Mouse (Mus musculus) C2C12 (cell line): ENCODE measurements around the gene Hoga1. TPM values are rescaled to one million over a fixed set of nuclear protein-coding genes. Genes with fewer than 3 reads are reported as not detected.

Experiments used
- H3K27me3 ChIP-seq: one replicate; pipeline ENCODE4 v1.6.1; 2011; ENCODE audit not compliant: control insufficient read depth, insufficient read depth, insufficient read length
- H3K36me3 ChIP-seq: one replicate; pipeline ENCODE4 v1.6.1; 2011; ENCODE audit not compliant: control insufficient read depth, insufficient read depth
- H3K4me3 ChIP-seq: one replicate; pipeline ENCODE4 v1.5.1; 2011; ENCODE audit warnings: mild to moderate bottlenecking, control low read depth; ENCODE audit not compliant: poor library complexity, insufficient read depth, severe bottlenecking
- H3K79me2 ChIP-seq: one replicate; pipeline ENCODE4 v1.6.1; 2011; ENCODE audit not compliant: control insufficient read depth, insufficient read depth
- H3K79me3 ChIP-seq: one replicate; pipeline ENCODE4 v1.6.1; 2011; ENCODE audit warnings: low read depth, control low read depth
- H3ac ChIP-seq: one replicate; pipeline ENCODE3; 2011; ENCODE audit warnings: low read depth; ENCODE audit not compliant: control insufficient read depth, insufficient read length
- CEBPB ChIP-seq: IDR thresholded peaks from one replicate; pipeline ENCODE4 v1.6.1; 2011; ENCODE audit warnings: low read depth, mild to moderate bottlenecking, control low read depth, moderate library complexity
- CTCF ChIP-seq: IDR thresholded peaks from one replicate; pipeline ENCODE4 v1.5.1; 2011; ENCODE audit not compliant: control insufficient read depth, insufficient read depth, insufficient read length
- FOSL1 ChIP-seq: IDR thresholded peaks from one replicate; pipeline ENCODE4 v1.8.0; 2011; ENCODE audit warnings: mild to moderate bottlenecking, low read length; ENCODE audit not compliant: poor library complexity, insufficient read depth, severe bottlenecking
- MAX ChIP-seq: IDR thresholded peaks from one replicate; pipeline ENCODE4 v1.6.1; 2011; ENCODE audit warnings: mild to moderate bottlenecking, control low read depth
- MYOD1 ChIP-seq: IDR thresholded peaks from one replicate; pipeline ENCODE4 v1.6.1; 2011; ENCODE audit warnings: low read depth; ENCODE audit not compliant: control insufficient read depth, insufficient read length
- MYOG ChIP-seq: IDR thresholded peaks from one replicate; pipeline ENCODE4 v1.6.1; 2011; ENCODE audit not compliant: control insufficient read depth, insufficient read length; ENCODE audit errors: extremely low read depth
- USF1 ChIP-seq: IDR thresholded peaks from one replicate; pipeline ENCODE4 v1.6.1; 2011; ENCODE audit warnings: low read depth, mild to moderate bottlenecking, control low read depth, moderate library complexity
- polyA plus RNA-seq: library from polyadenylated mRNA; unstranded; fragments of >200 nt; fragmentation: generic; extraction: Trizol; gene quantifications from one replicate; pipeline ENCODE4 v1.2.1, GENCODE M21; 2012; ENCODE audit warnings: missing spikeins

Gene Hoga1
- polyA plus RNA-seq, 1 experiment, result 0.30 TPM

DNA sequence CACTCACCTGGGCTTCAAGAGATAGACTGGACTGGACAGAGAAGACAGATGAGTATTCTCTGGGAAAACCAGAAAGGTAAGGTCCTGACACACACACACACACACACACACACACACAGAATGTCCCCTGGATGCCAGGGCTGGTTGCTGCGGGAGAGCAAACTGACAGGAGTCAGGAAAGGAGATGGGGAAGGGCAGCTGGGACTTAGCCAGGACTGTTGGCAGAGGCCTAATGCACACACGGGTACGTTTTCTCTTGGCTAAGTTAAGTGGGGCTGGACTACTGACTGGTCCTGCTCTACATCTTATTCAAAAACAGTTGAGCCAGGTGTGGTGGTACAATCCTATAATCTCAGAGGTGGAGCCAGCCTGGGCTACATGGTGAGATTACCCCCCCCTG lies 9.1 kb upstream of the Hoga1 start:
- TF ChIP-seq MYOD1, result no peak
- no peak for TF ChIP-seq CEBPB
- no peak for TF ChIP-seq CTCF
- TF ChIP-seq MYOG, result no peak
- TF ChIP-seq MAX, result no peak
- TF ChIP-seq FOSL1, result no peak
- no peak for TF ChIP-seq USF1
- Histone ChIP-seq H3ac (no peak overlapping the region), H3K27me3 (no peaks in the 10 kb centered on the region), H3K79me3 (no peaks in the 10 kb centered on the region), H3K36me3 (peaks cover 27% of the 10 kb centered on the region), H3K79me2 (peaks cover 6% of the 10 kb centered on the region), H3K4me3 (no peak overlapping the region)

DNA sequence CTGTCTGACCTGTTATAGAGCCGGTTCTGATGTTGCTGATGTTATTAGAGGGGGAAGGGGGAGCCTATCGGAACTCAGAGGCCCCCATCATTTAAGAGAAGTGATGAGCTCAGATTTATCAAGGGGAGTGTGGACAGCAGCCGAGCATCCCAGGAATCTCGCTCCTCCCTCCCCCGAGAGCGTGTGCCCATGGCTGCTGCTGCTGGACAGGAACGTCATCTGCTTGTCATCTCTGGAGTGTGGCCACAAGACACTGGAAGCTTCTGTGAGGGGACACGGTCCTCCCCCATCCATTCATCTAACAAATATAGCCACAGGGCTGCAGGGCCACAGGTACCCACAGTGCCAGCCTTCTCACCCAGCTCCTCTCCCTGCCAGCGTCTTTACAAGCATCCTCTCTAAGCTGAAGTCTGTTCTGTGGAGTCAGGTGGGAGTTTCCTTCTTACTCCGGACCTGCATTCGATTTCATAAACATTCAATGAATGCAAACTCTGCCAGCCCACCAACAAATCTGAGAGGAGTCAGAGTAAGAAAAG lies 8.2 kb upstream of the Hoga1 start:
- TF ChIP-seq MYOG (no peak), MYOD1 (no peak), MAX (no peak), FOSL1 (no peak), CEBPB (no peak)

DNA sequence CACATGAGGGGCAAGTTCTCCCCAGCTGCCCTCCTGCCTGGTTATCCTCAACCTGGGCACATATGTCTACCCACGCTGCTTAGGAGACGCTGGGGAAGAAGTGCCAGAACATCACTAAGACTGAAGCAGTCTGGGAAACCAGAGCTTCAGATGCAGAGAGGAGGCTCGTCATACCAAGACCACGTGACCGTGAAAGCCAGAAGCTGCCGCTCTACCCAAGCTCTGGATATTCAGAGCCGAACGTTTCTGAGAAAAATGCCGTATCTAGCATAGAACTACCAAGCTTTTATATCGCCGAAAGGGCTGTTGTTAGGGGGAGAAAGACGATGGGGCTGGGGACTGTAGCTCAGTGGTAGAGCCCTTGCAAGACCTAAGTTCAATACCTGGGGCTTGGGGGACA lies 7.1 kb upstream of the Hoga1 start:
- no peaks in the 10 kb centered on the region for H3K79me2 ChIP-seq
- no peak overlapping the region for H3ac ChIP-seq
- no peaks in the 10 kb centered on the region for H3K79me3 ChIP-seq
- H3K36me3 ChIP-seq, result peaks cover 11% of the 10 kb centered on the region
- H3K4me3 ChIP-seq, result no peak overlapping the region
- TF ChIP-seq CEBPB (no peak), USF1 (no peak), MYOD1 (no peak), MYOG (no peak), CTCF (no peak), MAX (no peak), FOSL1 (no peak)
- no peaks in the 10 kb centered on the region for H3K27me3 ChIP-seq

More for the DNA sequence above, 8.2 kb upstream of the Hoga1 start:
- Histone ChIP-seq H3K79me3 (no peaks in the 10 kb centered on the region), H3K79me2 (no peaks in the 10 kb centered on the region), H3ac (no peak overlapping the region), H3K27me3 (no peaks in the 10 kb centered on the region), H3K4me3 (no peak overlapping the region), H3K36me3 (peaks cover 21% of the 10 kb centered on the region)

DNA sequence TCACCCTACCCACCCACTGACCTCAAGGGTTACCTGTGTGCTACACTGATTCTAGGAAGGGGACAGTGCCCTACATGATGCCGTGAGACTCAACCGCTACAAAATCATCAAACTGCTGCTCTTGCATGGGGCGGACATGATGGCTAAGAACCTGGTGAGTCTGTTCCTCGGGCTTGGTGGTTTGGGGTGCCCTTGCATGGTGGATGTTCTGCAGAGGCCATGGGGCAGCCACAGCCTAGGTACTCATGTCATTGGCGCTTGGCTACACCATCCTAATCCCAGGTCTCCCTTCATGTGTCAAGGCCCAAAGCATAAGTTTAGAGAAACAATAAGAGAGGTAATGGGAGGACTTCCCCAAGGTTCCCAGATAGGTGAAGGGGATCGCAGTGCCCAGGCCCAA lies 1.4 kb upstream of the Hoga1 start:
- TF ChIP-seq USF1 (no peak), CTCF (no peak), CEBPB (no peak), MYOD1 (no peak), MYOG (no peak), MAX (no peak), FOSL1 (no peak)
- no peaks in the 10 kb centered on the region for H3K79me3 ChIP-seq
- no peak overlapping the region for H3K4me3 ChIP-seq
- no peaks in the 10 kb centered on the region for H3K36me3 ChIP-seq
- no peaks in the 10 kb centered on the region for H3K79me2 ChIP-seq
- H3ac ChIP-seq, result no peak overlapping the region
- no peaks in the 10 kb centered on the region for H3K27me3 ChIP-seq

DNA sequence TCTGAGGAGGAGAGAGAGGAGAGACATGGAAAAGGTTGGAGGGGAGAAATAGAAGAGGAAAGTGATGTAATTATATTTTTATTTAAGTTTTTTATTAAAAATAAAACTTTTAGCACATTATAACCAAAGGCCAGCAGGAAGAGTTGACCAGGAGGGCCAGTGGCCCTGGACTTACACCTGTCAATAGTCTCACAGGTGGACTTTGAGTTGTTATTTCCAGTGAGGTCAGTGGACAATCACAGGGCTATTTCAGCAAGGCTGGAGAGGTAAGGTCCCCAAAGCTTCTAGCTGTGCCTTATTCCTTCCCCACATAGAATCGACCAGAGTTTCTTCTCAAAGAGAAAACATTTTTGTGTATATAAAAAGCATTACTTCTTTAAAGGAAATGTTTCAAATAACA lies 4.8 kb downstream of the Hoga1 start:
- Histone ChIP-seq H3K36me3 (no peaks in the 10 kb centered on the region), H3K4me3 (no peak overlapping the region), H3K79me2 (no peaks in the 10 kb centered on the region), H3ac (no peak overlapping the region), H3K27me3 (no peaks in the 10 kb centered on the region), H3K79me3 (no peaks in the 10 kb centered on the region)
- no peak for TF ChIP-seq CEBPB
- TF ChIP-seq USF1, result no peak

DNA sequence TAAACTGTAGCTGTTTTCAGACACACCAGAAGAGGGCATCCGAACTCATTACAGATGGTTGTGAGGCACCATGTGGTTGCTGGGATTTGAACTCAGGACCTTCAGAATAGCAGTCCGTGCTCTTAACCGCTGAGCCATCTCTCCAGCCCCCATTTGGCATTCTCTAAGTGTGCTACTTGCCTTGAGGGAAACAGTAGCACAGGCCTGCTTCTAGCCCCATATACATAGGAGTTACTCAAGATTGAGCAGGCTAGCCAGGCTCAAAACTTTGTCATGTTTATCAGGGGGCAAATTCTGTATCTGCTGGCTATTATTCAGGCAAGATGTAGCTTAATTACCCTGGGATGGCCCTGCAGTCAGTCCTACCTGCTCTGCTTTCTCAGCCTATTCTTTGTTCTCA lies 5.9 kb downstream of the Hoga1 start:
- Histone ChIP-seq H3K36me3 (no peaks in the 10 kb centered on the region), H3K27me3 (no peaks in the 10 kb centered on the region), H3K4me3 (no peak overlapping the region), H3K79me3 (no peaks in the 10 kb centered on the region), H3ac (no peak overlapping the region), H3K79me2 (no peaks in the 10 kb centered on the region)
- TF ChIP-seq FOSL1, result no peak
- no peak for TF ChIP-seq USF1
- TF ChIP-seq CEBPB, result no peak
- no peak for TF ChIP-seq MYOG
- no peak for TF ChIP-seq CTCF
